Mouse (Mus musculus): ENCODE measurements around the gene Ttc30a2. TPM values are rescaled to one million over a fixed set of nuclear protein-coding genes. Genes with fewer than 3 reads are reported as not detected.

The Ttc30a2 gene
- polyA plus RNA-seq, 1 experiment, result 0.17 TPM

- DNase-seq (ENCODE audit: low spot score), result no peak
These were observed 50.0 kb downstream of the Ttc30a2 start for GRCm38 (mm10) chr2:75928011-75928410.

- no peak for DNase-seq (ENCODE audit: low spot score)
These were observed 51.9 kb downstream of the Ttc30a2 start for GRCm38 (mm10) chr2:75926061-75926460.

Other genes starting within 250 kb of the Ttc30a2 start
- gene Agps, start 146.0 kb downstream of the Ttc30a2 start, polyA plus RNA-seq (2012; rRNA removed), result 9.1 and 9.3 TPM in 2 replicates
- 9.6 and 11.3 TPM in 2 replicates for gene Ttc30b, start 39.6 kb downstream of the Ttc30a2 start, polyA plus RNA-seq (2012; rRNA removed)
- gene Ttc30a1, start 3.8 kb upstream of the Ttc30a2 start, polyA plus RNA-seq (2012; rRNA removed), result 3.0 and 3.5 TPM in 2 replicates

Data from urinary bladder, adult 2 months (tissue).